Mouse (Mus musculus): Measurements from ENCODE around the gene Adgrg2. TPM values are rescaled to one million over a fixed set of nuclear protein-coding genes. Genes with fewer than 3 reads are reported as not detected.

The Adgrg2 gene
- polyA plus RNA-seq, 1 experiment from 2014 or later: 1.0 TPM

DNA sequence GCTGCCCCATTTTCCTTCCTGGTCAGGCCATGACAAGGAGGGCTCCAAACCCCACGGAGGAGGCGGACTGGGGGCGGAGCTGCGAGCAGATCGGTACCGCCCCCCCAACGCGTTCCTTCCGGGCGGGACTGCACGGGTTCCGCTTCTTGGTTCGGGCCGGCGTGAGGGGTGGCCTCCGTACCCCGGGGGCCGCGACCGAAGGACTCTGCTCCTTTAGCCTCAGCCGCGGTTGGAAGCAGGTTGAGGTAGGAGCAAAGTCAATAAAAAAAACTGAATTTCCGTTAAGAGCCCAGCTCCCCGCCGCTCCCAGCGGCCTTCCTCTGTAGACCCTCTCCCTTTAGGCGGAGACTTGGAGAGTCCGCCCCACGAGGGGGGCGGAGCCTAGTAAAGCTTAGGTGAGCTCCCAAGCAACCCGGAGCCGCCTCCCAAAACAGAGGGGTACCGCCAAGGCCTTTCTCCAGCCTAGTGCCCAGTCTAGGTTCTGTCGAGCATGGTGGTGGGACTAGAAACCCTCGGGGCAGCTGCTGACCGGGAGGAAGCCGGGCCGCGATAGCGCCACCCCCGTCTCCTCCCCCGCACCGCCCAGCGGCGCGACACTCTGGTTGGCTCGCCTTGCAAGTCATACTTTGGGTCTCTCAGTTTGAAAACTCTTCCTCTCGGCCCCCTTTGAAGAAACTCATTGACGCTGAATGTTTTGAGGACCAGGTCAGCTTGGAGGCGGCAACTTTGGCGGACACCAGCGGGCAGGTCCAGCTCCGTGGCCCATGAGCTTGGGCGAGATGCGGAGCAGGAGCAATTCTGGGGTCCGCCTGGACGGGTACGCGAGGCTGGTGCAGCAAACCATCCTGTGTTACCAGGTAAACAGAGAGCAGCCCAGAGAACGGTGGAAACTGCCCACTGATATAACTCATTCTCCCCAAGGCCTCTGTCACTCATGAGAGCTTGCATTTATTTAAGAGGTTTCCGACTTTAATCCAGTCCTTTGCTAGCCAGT lies 111.9 kb downstream of the Adgrg2 start, which contains the start of gene Phka2:
Phka2 (plus strand) TSS at position 119 of the 994 bp plus-strand sequence.
- Histone ChIP-seq H3K27ac (peak within 1 kb of the TSS; percentile 95), H3K27me3 (no peaks in the 10 kb centered on the region), H3K9me3 (replicated peaks) (no peaks in the 10 kb centered on the region), H3K4me2 (peak within 1 kb of the TSS; percentile 60), H3K9ac (peak within 1 kb of the TSS; percentile 70), H3K36me3 (no peaks in the 10 kb centered on the region), H3K4me1 (replicated peaks) (no peaks in the 10 kb centered on the region), H3K4me3 (peak within 1 kb of the TSS; percentile 74)
- 9% methylated on average over 60 of the region's 61 CpGs for WGBS
- peak; percentile 94 for ATAC-seq (replicated peaks; ENCODE audit: insufficient number of reproducible peaks, insufficient read depth, low FRiP score, low read depth)

DNA sequence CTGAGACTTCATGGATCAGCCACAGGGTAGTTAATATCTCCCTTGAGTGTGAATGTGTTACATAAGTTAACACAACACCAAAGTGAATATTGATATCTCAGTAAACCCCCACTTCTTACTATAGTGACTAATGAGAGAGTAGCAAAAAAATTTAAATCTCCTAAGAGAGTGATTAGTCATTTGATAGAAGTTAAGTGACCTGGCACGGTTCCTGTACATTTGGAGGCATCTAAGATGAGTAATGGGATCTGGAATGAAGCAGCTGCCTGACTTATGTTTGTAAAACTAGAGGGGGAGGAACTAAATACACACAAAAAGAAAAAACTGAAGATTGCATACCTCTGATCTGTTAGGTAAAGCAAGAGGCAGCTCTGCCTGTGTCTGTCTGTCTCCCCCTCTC lies 118.6 kb downstream of the Adgrg2 start:
- Histone ChIP-seq H3K9me3 (replicated peaks) (no peaks in the 10 kb centered on the region), H3K4me2 (no peak overlapping the region), H3K4me3 (no peak overlapping the region), H3K36me3 (no peaks in the 10 kb centered on the region), H3K27me3 (no peaks in the 10 kb centered on the region), H3K27ac (no peak overlapping the region), H3K4me1 (replicated peaks) (no peaks in the 10 kb centered on the region), H3K9ac (no peak overlapping the region)
- 27% methylated on average over 1 of the region's 1 CpGs for WGBS
- ATAC-seq (replicated peaks; ENCODE audit: insufficient number of reproducible peaks, insufficient read depth, low FRiP score, low read depth): no peak

DNA sequence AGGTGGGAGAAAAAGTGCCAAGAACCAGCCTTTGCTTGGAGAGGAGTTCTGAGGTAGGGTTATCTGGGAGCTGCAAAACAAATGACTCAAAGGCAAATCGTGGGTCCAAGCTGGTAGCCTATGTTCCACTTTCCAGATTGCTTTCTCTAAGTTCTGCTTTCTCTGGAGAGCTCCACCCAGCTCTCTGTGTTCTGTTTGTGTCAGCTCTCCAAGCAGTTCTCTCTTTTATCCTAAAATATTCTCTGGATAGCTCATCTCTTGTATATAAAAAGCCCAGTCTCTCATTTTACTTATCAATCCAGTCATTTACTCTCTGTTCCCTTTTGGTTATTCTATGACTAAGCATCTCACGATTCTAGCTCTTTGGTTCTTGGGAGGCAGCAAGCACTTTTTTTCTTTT lies 119.7 kb downstream of the Adgrg2 start:
- ATAC-seq (replicated peaks; ENCODE audit: insufficient number of reproducible peaks, insufficient read depth, low FRiP score, low read depth): no peak
- H3K9ac ChIP-seq: no peak overlapping the region
- H3K4me1 ChIP-seq (replicated peaks): no peaks in the 10 kb centered on the region
- H3K27me3 ChIP-seq: no peaks in the 10 kb centered on the region
- H3K4me3 ChIP-seq: no peak overlapping the region
- no peaks in the 10 kb centered on the region for H3K9me3 ChIP-seq (replicated peaks)
- no peak overlapping the region for H3K4me2 ChIP-seq
- no peaks in the 10 kb centered on the region for H3K36me3 ChIP-seq
- WGBS: 57% methylated on average over 2 of the region's 2 CpGs
- H3K27ac ChIP-seq: no peak overlapping the region

DNA sequence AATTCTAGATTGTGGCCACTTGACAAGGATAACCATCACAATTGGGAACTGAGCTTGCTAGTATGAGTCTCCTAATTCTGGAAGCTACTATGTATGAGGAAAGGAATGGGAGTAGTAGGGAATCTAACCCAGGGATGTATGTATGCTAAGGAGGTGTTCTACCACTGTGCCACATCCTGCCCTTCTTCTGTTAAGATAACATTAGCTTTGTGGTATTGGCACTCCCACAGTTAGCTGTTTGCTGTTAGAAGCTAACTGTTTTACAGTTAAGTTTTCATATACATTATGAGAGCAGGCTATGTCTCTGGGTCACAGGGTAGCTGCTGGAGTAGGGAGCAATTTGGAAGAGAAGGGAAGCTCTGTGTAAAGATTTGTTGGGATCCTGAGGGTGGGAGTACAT lies 125.5 kb downstream of the Adgrg2 start:
- no peaks in the 10 kb centered on the region for H3K27me3 ChIP-seq
- H3K4me3 ChIP-seq: no peak overlapping the region
- H3K4me2 ChIP-seq: no peak overlapping the region
- no peaks in the 10 kb centered on the region for H3K36me3 ChIP-seq
- H3K9me3 ChIP-seq (replicated peaks): no peaks in the 10 kb centered on the region
- ATAC-seq (replicated peaks; ENCODE audit: insufficient number of reproducible peaks, insufficient read depth, low FRiP score, low read depth): no peak
- H3K4me1 ChIP-seq (replicated peaks): no peaks in the 10 kb centered on the region
- H3K27ac ChIP-seq: no peak overlapping the region
- no peak overlapping the region for H3K9ac ChIP-seq

DNA sequence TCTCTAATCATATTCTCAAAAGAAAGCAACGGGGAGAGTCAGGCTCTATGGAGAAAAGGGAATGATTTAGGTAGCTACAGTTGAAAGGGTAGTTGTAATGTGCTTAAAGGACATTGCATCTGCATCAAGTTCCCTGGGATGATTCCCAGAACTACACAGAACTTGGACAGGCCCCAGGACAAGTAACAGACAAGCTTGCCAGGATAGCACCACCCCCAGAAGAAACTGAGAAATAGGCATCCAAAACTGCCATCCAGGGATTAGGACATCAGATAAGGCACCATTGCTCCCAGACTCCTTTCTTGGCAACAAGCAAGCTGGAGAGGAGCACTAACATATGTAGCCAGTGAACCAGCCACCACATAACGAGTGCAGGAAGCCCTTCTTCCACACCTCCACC lies 152.3 kb downstream of the Adgrg2 start:
- Histone ChIP-seq H3K27me3 (no peaks in the 10 kb centered on the region), H3K4me3 (no peak overlapping the region), H3K9me3 (replicated peaks) (no peaks in the 10 kb centered on the region), H3K36me3 (peaks cover 3% of the 10 kb centered on the region; the same call in 1 of the 2 replicates), H3K4me1 (replicated peaks) (no peaks in the 10 kb centered on the region), H3K27ac (no peak overlapping the region), H3K9ac (no peak overlapping the region), H3K4me2 (no peak overlapping the region)
- ATAC-seq (replicated peaks; ENCODE audit: insufficient number of reproducible peaks, insufficient read depth, low FRiP score, low read depth): no peak
- 51% methylated on average over 2 of the region's 2 CpGs for WGBS

Other genes with a start within 250 kb of the Adgrg2 start
- 20.1 and 21.7 TPM in 2 replicates for gene Phka2, start 111.5 kb downstream of the Adgrg2 start, polyA plus RNA-seq (2015; fragmentation: Nextera tagmentation; extraction: Ambion mirVana)